Mouse (Mus musculus) retina, embryonic 14.5 days (tissue): ENCODE measurements around the gene Tgif1.

Experiments used
- DNase-seq: peaks from one replicate; pipeline ENCODE4 v3.0.0-alpha.2; 2015; ENCODE audit warnings: low spot score

Tgif1 gene

DNA sequence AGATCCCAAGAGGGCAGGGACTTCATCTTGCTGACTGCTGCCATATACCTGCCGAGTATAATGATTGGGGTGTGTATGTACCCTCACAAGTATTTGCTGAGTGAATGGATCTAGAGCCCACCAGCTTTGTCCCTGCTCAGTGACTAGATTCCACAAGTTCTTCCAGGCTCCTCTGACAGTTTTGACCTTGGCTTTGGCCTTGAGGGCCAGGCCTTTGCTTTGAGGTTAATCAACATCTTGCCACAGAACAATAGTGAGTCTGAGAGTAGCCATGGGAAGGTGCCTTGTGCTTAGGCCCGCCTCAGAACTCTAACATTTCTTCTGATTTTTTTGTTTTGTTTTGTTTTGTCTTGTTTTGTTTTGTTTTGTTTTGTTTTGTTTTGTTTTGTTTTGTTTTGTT is 46.7 kb downstream of the Tgif1 start:
- no peak for DNase-seq

DNA sequence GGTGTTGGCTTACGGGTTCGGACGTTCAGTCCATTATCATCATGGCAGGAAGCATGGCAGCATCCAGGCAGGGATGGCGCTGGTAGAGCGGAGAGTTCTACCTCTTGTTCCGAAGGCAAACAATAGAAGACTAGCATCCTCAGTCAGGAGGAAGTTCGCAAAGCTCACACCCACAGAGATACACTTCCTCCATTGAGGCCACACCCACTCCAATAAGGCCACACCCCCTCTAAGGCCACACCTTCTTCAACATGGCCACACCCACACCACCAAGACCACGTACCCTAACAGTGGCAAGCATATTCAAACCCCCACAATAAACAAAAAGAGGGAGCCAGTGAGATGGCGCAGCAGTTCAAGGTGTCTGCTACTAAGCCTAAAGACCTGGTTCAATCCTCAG is 47.5 kb downstream of the Tgif1 start:
- DNase-seq = no peak

DNA sequence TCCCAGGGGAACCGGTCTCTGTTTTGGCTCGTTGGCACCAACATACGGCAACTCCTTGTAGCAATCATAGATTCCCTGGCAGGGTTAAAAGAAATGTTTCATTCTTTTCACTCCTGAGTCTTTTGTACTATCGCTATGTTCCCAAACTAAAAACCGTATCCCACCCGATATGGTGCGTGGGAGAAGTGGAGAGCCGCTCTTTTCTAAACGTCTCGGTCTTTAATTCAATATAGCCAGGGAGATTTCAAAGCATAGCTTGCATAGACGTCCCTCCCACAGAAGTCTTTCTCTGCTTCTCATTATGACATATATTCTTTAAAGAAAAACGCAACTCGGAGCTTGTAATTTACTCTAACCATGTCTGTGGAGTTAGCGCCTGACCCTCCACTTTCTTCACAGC is 51.3 kb downstream of the Tgif1 start:
- DNase-seq = no peak

GRCm38 (mm10) chr17:70799266-70799665 is 54.1 kb downstream of the Tgif1 start:
- DNase-seq = no peak

DNA sequence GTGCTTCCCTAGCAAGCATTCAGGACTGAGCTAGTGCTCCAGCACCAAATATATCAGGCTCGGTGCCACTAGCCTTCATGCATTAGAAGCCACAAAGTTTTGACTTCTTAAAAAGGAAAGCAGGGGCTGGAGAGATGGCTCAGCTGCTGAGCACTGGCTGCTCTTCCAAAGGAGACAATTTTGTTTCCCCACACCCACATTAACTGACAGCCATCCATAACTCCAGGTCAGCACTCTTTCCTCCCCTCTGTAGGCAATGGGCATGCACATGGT is 55.6 kb downstream of the Tgif1 start:
- DNase-seq = no peak

DNA sequence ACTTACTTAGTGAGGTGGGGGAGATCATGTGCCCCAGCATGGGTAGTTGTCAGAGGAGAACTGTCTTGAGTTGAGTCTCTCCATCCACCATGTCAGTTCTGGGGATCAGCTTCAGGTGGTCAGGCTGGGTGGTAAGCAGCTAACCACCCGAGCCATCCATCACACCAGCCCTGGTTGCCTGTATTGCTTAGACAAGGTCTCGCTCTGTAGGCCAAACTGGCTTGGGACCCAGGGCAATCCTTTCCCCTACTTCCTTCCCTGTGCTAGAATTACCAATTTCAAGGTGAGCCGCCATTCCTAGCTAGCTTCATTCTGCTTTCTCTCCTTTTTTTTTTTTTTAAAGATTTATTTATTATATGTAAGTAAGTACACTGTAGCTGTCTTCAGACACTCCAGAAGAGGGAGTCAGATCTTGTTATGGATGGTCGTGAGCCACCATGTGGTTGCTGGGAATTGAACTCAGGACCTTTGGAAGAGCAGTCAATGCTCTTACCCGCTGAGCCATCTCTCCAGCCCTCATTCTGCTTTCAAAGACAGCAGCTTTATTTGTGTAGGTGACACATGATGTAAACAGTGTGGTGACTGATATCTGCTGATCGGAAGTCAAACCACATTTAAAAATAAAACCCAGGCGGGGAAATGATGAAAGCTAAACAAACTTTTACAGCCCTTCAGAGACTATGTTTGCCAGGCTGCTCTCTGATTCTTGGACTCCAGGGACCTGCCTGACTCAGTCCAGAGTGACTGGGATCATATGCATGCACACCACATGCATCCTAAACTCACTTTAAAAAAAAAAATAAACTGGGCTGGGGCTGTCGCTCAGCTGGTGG is 56.2 kb downstream of the Tgif1 start:
- no peak for DNase-seq

DNA sequence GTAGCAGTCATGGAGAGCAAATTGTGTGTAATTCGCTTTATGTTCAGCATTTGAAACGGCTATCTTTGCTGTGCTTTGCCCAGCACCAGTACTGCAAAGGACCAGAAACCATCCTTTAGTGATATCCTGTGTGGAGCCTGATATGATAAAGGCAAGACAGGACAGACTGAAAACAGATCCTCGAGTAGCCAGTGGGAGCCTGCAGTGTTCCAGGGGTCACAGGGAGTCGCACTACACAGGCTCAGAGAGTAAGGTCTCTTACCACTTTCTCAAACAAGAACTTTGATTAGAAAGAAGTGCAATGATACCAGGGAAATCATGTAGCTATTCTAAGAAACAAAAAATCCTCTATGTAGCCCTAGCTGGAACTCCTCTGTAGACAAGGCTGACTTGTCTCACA is 58.1 kb downstream of the Tgif1 start:
- DNase-seq = no peak

DNA sequence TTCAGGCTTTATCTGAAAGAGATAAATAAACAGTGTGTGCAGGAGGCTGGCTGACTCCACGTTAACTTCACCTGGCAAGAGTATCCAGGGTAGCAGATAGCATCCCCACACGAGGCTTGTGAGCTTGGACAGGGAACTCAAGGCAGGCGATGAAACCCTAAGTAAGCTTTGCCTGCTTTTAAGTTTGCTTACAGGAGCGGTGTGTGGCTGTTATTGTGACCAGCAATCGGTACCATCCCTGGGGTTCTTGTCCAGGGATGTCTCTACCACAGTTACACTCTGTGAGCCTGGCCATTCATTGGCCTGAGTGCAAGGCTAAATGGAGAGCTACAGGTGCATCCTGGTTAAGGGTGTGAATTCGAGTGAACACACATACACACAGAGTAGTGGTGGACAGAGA is 58.6 kb downstream of the Tgif1 start:
- no peak for DNase-seq

DNA sequence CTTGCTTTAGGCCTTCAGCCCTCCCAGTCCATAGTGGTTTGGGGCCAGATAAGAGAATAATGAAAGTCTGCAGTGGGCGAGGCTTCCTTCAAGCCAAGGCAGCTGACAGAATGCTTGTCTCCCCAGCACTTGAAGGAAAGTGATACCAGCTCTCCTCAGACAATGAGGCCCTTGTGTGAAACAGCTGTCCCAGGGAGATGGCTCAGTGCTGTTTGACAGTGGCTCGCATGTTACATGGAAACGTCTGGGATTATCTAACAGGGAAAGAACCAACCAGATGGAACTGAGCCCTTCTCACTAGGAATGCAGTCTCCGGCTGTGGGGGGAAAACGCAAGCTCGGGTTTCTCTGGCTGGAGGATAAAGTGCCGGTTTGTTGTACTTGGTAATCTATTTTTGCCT is 59.1 kb downstream of the Tgif1 start:
- DNase-seq = peak; percentile 73
